Mouse (Mus musculus) lung, adult 2 months (tissue): ENCODE measurements around the gene Mtss1l. TPM values are rescaled to one million over a fixed set of nuclear protein-coding genes. Genes with fewer than 3 reads are reported as not detected.
"Not testable (repeated sequence)": the region's sequence is repeated elsewhere in the genome, so short reads cannot be mapped to it uniquely, and the experiment has no call there.

ENCODE experiments used
- DNase-seq: peaks from one replicate; pipeline ENCODE4 v3.0.0; 2022
- H3K4me1 ChIP-seq: fragments of 200-500 bp; 2 replicates; pipeline ENCODE4 v1.6.1; 2011; ENCODE audit warnings: low read length; ENCODE audit not compliant: control insufficient read depth, insufficient read depth
- H3K4me3 ChIP-seq: fragments of 200-500 bp; replicated peaks from 2 replicates; pipeline ENCODE3; 2011; ENCODE audit warnings: low read depth, mild to moderate bottlenecking, control low read depth, low read length; ENCODE audit errors: extremely low read depth
- CTCF ChIP-seq: fragments of 200-500 bp; IDR thresholded peaks from 2 replicates; pipeline ENCODE4 v1.5.1; 2011; ENCODE audit warnings: mild to moderate bottlenecking, low read length, control low read depth; ENCODE audit not compliant: insufficient read depth
- POLR2A ChIP-seq: fragments of 200-500 bp; IDR thresholded peaks from 2 replicates; pipeline ENCODE4 v1.6.1; 2011; ENCODE audit warnings: low read depth, mild to moderate bottlenecking, control low read depth, low read length, borderline replicate concordance; ENCODE audit errors: extremely low read depth
- WGBS: fragments of 180-500 bp; shearing (Covaris S2); methylation state at CpG from one replicate; pipeline ENCODE4 v1.1.7; 2018; 5-methylcytosine and 5-hydroxymethylcytosine counted together
- polyA plus RNA-seq: library from polyadenylated mRNA; depleted of rRNA; stranded (reverse); fragments of >200 nt; gene quantifications from 2 replicates; pipeline ENCODE4 v1.2.3, GENCODE M21; 2012

Gene Mtss1l
- polyA plus RNA-seq, 1 experiment = 120 TPM

- no peak for TF ChIP-seq POLR2A
- TF ChIP-seq CTCF = peak; percentile 24; the same call in 1 of the 2 replicates
- no peak for DNase-seq
- 75% methylated on average over 8 of the region's 8 CpGs for WGBS
Measured at GRCm38 (mm10) chr8:110775316-110775715, 54.0 kb downstream of the Mtss1l start.

GRCm38 (mm10) chr8:110775721-110776120 lies 54.4 kb downstream of the Mtss1l start:
- no peak for DNase-seq
- WGBS = 73% methylated on average over 3 of the region's 3 CpGs
- Histone ChIP-seq H3K4me1 (no peaks in the 10 kb centered on the region; the same call in 1 of the 2 replicates), H3K4me3 (no peak overlapping the region)
- TF ChIP-seq POLR2A (no peak), CTCF (no peak)

More at GRCm38 (mm10) chr8:110775316-110775715, 54.0 kb downstream of the Mtss1l start:
- Histone ChIP-seq H3K4me3 (no peak overlapping the region), H3K4me1 (no peaks in the 10 kb centered on the region; the same call in 1 of the 2 replicates)

- no peak for DNase-seq
- TF ChIP-seq POLR2A = no peak
- no peak for TF ChIP-seq CTCF
- no peak overlapping the region for H3K4me3 ChIP-seq
- no peaks in the 10 kb centered on the region; the same call in 1 of the 2 replicates for H3K4me1 ChIP-seq
- 94% methylated on average over 3 of the region's 3 CpGs for WGBS
Measured at GRCm38 (mm10) chr8:110776335-110776734, 55.1 kb downstream of the Mtss1l start.

GRCm38 (mm10) chr8:110779924-110780718 lies 58.8 kb downstream of the Mtss1l start:
- Histone ChIP-seq H3K4me3 (no peak overlapping the region), H3K4me1 (no peaks in the 10 kb centered on the region)
- 53% methylated on average over 13 of the region's 13 CpGs for WGBS
- no peak for DNase-seq
- no peak for TF ChIP-seq CTCF
- TF ChIP-seq POLR2A = no peak

GRCm38 (mm10) chr8:110785366-110785765 lies 64.1 kb downstream of the Mtss1l start:
- Histone ChIP-seq H3K4me1 (no peaks in the 10 kb centered on the region), H3K4me3 (no peak overlapping the region)
- TF ChIP-seq CTCF (no peak), POLR2A (no peak)
- no peak for DNase-seq
- 74% methylated on average over 2 of the region's 2 CpGs for WGBS

- H3K4me3 ChIP-seq, DNase-seq, H3K4me1 ChIP-seq: not testable (repeated sequence)
- WGBS = 64% methylated on average over 7 of the region's 7 CpGs
Measured at GRCm38 (mm10) chr8:110786501-110786900, 65.2 kb downstream of the Mtss1l start.

GRCm38 (mm10) chr8:110786934-110787333 lies 65.7 kb downstream of the Mtss1l start:
- no peaks in the 10 kb centered on the region for H3K4me1 ChIP-seq
- no peak overlapping the region for H3K4me3 ChIP-seq
- DNase-seq = no peak
- TF ChIP-seq CTCF (no peak), POLR2A (no peak)
- 30% methylated on average over 8 of the region's 8 CpGs for WGBS

GRCm38 (mm10) chr8:110787411-110787954 lies 66.2 kb downstream of the Mtss1l start:
- no peak for DNase-seq
- 76% methylated on average over 9 of the region's 9 CpGs for WGBS
- TF ChIP-seq CTCF (no peak), POLR2A (no peak)
- H3K4me1 ChIP-seq = no peaks in the 10 kb centered on the region
- H3K4me3 ChIP-seq = no peak overlapping the region

- no peak for DNase-seq
Measured at GRCm38 (mm10) chr8:110788981-110789380, 67.7 kb downstream of the Mtss1l start.

GRCm38 (mm10) chr8:110789571-110789970 lies 68.3 kb downstream of the Mtss1l start:
- Histone ChIP-seq H3K4me3 (no peak overlapping the region), H3K4me1 (peaks cover 5% of the 10 kb centered on the region)
- no peak for TF ChIP-seq POLR2A
- no peak for TF ChIP-seq CTCF
- 62% methylated on average over 12 of the region's 12 CpGs for WGBS
- DNase-seq = no peak

More at GRCm38 (mm10) chr8:110788981-110789380, 67.7 kb downstream of the Mtss1l start:
- Histone ChIP-seq H3K4me3 (no peak overlapping the region), H3K4me1 (peaks cover 4% of the 10 kb centered on the region)
- WGBS = 59% methylated on average over 12 of the region's 12 CpGs
- TF ChIP-seq POLR2A (no peak), CTCF (no peak)
